Mouse (Mus musculus): ENCODE results near the gene Cyb5r2.
A peak's percentile ranks its signal among the peaks of the same experiment; 100 is the strongest.

Gene Cyb5r2

DNA sequence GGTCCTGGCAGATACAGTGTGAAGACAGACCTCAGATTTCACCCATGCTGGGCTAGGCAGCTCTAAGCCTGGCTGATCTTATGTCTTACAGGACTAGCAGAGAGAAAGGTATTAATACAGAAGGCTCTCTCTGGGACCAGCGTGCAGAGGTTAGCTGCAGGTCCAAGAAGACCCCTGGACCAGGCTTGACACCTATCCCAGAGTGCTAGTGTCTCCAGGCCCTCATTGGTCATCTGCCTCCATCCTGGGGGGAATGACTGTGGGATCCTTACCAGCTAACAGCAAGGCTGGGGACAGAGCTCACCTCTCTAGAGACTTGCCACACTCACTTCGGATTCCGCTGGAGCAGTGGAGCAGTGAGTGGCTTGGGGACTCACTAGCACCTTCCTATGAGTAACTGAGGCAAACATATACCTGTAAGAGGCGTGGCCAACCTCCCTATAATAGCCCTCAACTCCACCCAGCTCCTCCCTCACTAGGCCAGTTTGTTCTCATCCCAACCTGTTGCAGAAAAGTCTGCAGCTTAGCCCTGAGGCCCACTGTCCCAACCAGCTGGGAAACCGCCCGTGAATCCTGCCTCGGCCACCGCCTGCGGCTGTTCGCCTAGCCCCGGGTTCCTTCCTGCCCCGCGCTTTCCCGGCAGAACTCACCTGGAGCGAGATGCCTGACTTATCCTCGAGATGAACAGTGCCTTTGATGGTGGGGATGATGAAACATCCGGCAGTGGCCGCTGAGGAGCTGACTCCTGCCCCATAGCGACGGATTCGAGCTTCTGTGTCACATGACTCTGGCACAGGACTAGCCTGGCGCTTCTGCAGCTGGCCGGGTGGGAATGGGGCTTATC, at the start of gene Cyb5r2:
Gene Cyb5r2, minus strand, starts transcription at position 725 of the 844 bp plus-strand sequence.
- DNase-seq: peak; percentile 92

DNA sequence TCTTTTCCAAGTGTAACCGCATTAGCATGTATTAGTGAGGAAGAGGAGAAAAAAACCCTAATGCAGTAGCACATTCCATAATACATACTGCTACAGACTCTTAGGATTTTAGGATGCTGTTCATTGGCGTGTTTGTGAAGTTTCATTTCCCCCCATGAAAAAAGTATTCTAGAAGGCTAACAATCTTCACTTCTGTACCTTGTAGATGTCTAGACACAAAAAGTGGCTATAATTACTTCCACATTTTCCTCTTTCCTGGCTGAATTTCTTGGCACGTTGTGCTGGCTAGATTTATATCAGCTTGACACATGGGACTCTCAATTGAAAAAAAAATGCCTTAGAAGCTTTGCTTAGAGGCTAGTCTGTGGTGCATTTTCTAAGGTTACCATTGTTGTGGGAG, 44.3 kb upstream of the Cyb5r2 start:
- no peak for DNase-seq

DNA sequence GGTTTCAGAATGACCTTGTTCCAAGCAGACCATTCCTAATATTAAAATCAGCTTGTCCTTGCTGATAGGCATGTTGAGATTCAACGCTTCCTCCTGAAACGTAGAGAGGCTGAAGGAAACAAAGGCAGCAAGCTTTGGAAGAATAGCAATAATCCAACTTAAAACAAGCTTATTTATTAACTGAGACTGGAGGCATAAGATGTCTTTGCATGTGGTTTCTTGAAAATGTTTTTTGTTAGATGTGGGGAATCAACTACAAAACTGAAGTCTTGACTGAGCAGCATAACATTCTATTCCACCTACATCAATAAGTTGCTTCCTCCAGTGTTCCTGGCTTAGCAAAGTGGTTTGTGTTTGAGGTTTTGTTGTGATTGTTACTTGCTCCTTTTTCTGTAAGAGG, 43.3 kb upstream of the Cyb5r2 start, which contains the start of gene Ovch2:
Gene Ovch2, minus strand, starts transcription at position 101 of the 400 bp plus-strand sequence.
- DNase-seq: no peak

DNA sequence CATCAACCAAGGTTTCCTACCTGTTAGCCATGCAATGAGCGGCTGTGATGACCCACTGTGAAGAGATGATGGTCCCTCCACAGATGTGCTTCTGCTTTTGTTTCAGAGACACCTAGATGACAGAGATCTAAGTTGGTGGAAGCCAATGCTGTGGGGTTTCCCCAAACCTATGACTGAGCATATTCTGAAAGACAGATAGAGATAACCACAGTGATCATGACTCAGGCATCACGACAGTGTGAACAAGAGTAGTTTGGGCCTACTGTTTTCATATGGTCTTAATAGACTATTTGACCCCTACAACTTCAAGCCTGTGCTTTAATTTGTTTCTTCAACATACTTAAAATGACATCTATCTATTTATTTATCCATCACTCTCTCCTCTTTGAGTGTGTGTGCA, 38.7 kb upstream of the Cyb5r2 start:
- DNase-seq: no peak

DNA sequence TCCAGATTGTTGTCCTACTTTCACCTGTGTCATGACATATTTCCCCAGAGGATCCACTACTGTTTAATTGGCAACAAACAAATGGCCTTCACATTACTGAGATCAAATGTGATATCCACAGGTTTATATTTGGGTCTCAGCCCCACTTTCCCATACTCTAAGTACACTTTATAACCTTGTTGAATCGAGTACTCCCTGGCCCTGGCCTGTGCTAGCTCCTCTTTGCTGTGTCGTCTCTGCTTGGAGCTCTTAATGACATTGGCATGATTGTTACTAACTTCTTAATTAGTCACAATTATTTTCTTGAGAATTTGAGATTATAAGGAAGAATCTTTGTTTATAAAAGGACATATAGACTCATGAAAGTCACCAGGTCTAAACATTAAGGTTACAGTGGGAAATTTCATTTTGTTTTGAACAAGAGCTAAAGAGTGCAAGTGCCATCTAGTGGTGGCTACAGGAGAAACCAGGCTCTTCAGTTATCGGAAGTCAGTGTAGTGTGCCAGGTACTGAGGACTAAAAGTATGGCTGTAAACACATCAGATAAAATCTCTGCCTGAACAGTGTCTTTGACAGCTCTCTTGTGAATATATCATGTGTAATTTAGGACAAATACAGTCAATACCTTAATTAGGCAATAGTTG, 30.3 kb upstream of the Cyb5r2 start:
- DNase-seq: no peak

DNA sequence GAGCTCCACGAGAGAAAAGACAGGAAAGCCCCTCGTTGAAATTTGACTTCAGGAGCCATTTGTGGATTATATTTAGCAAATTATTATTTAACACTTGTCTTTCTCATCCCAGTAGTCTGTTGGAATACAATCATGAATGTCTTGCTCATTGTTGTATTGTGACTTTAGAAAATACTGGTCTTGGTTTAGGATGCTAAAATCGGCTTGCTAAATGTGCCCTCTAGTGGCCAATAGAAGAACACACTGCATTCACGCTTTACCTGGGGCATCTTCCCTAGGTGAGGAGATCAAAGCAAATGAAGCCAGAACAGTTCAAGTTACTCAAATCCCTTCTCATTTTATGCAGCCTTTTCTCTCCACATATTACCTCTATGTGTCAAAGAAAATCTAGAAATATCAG, 21.8 kb upstream of the Cyb5r2 start:
- DNase-seq: no peak

DNA sequence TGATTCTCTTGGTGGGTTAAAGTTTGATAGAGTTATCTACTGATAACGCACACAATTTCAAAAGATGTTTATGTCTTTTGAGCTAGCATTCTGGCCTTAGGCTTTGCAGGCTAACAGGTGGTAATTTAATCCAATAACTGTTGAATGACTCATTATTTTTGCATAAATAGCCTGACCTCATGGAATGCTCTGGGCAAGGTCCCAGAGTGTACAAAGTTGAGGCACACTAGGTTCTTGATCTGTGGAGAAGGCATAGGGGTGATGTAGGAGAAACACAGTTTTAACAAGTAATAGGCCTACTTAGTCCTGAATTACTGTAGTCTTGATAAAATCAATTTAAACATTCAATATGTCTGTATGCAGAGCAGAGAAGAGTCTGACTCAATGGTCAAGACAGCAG, 20.4 kb upstream of the Cyb5r2 start:
- DNase-seq: no peak

DNA sequence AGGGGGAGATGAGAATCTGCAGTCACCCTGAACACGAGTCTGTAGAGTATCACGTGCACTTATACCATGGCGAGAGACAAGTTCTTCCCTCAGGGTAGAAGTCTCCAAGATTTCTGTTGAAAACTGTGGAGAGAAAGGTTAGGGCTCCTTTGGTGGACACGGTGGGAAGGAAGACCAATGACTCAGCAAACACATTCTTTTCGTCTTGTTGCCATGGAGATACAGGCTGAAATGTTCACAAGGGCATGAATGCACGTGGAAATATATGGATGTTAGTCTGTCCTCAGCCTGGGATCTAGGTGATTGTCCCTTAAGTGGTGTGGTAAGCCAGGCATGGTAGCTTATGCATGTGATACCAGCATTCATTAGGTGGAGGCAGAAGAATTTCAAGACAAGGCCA, 13.0 kb upstream of the Cyb5r2 start:
- peak; percentile 33 for DNase-seq

DNA sequence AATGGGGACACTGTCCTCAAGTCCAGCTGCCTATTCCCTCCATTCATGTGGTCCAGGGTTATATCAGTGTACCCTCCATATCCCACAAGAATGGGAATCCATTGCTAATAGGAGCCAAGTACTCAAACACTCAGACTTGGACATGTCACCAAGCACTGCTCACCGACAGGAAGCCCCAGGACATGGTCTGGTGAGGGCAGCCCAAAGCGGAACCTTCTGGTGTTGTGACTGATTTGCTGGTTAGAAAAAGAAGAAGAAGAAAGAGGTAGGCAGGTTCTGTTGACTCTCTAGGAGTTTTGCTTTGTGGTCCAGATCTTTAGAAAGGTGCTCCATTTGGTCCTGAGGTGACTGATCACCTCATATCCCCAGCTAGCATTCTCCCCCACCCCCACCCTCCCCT, 1.1 kb downstream of the Cyb5r2 start:
- DNase-seq: peak; percentile 41

DNA sequence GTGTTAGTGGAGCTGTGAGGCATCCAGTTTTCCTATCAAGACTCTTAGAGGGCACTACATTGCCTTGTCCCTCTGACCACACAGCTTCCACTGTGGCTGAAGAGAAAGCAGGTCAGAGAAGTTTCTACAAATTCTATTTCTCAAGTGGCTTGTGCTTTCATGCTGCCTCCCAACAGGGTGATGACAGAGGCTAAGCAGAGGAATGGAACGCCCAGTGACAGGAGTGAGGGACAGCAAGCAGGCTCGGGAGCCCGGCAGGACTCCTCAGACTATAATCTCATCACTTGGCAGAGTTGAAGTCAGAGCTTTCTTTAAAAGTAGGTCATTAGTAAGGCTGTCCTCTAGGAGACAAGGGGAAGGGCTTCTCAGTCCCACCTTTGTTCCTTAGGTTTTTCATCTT, 1.9 kb downstream of the Cyb5r2 start:
- DNase-seq: peak; percentile 88

DNA sequence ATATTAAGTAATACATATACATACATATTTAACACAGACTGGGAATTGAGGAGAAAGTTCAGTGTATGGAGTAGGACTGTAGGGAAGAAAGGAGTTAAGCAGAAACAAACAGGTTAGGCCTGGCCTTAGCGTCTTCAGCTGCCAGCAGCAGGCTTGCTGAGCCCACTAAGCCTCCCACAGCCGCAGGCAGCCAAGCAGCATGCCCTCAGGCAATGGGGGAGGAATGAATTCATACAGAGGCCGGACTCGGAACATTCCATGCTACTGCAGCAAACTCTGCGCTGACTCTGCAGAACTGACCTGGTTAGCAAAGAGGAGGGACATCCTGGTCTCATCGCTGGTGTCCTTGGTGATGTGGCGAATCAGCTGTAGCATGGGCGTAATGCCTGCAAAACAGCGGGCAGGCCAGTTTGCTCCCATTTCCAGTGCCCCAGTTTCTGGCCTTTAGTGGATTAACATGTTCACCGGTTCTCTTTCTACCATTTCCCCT, 5.8 kb downstream of the Cyb5r2 start:
- DNase-seq: peak; percentile 77

DNA sequence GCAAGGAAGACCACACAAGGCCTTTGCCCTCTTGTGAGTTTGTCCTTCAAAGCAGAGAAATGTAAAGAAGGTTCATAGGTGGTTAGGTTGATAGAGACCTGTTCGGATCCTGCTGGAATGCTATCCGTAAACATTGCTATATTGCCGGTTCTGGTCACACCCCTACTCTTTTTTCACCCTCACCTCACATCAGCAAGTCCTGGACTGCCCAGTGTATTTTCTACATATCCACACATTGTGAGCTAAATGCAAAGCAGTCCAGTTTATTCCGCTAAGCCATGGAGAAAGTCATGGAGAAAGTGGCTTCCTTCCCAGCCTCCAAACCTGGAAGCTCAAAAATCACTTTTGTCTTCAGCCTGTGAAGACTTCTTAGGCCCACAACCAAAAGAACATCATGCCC, 8.1 kb downstream of the Cyb5r2 start:
- peak; percentile 57 for DNase-seq

DNA sequence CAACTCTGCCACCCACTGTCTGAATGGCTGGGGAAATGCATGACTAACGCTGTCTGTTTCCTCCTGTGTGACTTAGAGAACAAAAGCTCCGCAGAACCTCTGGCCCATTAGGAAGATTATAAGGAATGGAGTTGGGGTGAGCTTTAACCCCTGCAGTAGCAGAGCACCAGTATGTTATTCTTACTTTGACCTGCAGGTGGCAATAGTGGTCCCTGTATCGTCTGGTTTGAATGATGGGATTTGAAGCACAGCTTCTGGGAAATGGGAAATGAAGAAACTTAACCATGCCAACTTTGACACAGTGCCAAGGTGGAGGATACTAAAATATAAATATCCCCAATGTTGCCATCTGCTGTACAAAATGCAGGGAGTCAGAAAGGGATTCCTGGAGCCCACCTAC, 8.6 kb downstream of the Cyb5r2 start:
- peak; percentile 60 for DNase-seq

DNA sequence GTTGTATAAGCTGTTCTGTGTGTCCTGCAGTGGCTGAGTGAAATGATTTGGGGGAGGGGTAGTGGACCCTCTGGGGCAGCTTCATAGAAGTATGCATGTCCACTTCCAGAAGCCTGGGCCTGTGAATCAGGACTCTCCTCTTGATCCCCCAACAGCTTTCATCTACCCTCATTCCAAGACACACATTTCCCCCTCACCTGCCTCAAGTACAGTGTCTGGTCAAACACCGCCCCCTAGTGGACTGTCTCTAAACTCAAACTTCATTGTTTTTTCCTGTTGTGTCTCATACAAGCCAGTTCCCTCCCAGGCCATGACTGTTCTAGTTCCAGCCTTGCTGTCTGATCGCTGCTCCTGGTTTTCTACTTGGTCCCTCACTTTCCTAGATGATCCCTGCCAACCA, 9.9 kb downstream of the Cyb5r2 start:
- no peak for DNase-seq

DNA sequence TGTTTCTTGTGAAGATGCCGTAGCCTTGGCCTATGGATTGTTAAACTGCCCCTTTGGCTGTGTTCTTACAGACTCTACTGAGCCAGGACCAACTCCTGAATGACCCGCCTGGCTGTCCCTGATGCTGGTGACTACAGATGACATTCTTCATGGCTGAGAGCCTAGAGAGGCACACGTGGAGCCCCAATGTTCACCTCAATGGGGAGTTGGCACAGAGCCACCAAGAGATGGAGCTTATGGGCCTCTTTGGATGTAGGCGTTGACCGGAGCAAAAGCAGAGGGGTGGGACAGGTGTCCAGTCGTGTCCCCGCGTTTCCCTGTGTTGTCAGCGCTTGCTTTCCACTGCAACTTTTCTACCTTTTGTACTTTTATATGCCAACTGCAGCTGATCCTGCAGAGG, 10.4 kb downstream of the Cyb5r2 start:
- peak; percentile 88 for DNase-seq

DNA sequence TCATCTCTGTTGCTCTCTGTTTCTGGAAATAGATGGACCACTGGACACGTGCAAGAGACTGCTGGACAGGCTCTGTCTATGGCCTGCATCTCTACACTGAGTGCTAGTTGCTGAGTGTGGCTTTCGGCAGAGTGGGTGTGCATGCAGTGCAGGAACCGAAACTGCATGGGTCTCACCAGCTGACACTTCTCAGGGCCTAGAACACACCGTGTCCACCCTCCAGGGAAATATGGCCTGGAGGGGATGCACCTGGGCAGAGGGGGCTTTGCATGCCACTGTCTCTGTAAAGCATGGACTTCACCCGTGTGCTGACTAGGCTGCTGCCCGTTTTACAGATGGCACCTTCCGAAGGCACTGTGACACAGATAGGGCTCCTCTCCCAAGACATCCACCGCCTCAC, 11.8 kb downstream of the Cyb5r2 start:
- peak; percentile 85 for DNase-seq

DNA sequence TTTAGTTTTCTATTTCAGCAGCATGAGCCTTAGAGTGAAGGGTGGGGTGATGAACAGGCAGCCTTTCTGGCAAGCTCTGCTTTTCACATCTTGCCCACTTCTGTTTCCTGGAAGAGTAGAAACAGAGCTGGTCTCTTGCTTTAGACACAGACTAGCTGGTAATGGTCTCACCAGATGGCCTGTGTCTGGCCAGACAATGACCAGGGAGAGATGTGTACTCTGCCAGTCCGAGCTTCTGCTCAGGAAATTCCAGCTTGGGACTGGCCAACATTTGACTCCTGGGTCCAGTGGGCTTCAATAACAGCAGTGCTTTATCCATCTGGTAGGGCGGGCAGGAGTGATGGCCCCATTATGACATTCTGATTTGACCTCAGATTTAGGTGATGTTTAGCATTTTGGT, 12.7 kb downstream of the Cyb5r2 start:
- peak; percentile 74 for DNase-seq

DNA sequence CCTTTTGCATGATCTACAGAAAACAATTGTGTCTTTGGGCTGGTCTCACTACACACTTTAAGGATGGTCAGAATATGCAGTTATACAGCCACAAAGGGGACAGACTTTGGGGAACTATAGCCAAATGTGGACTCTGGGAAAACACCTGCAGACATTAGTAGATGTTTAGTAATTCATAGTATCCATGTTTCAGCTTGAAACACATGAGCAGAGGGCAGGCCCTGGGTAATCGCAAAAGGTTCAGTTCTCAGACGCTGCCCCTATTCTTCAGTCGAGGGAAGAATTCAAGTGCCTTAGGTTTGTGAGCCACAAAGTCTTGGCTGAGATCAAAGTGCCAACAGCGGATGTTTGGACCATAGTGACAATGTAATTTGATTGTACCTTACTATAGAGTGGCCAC, 13.4 kb downstream of the Cyb5r2 start:
- peak; percentile 60 for DNase-seq

DNA sequence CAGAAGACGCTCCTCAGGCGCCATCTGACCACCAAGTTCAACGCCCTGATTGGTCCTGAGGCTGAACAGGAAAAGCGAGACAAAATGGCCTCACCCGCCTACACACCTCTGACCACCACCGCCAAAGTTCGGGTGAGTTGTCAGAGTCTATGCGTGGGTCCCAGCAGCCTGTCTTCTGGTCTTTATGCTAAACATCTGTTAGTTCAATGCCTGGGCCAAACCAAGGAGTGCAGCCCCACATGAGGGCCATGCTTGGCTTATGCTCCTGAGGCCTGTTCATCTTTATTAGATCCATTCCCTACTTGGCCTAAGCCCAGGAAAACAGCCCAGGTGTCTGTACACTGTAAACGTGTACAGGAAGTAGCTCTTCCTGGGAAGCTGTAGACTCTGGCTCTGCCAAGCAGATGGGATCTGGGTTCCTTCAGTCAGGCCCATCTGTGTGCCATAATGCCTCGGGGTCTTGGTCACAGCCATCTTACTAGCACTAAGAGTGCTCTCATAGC, 14.8 kb downstream of the Cyb5r2 start:
- peak; percentile 82 for DNase-seq

DNA sequence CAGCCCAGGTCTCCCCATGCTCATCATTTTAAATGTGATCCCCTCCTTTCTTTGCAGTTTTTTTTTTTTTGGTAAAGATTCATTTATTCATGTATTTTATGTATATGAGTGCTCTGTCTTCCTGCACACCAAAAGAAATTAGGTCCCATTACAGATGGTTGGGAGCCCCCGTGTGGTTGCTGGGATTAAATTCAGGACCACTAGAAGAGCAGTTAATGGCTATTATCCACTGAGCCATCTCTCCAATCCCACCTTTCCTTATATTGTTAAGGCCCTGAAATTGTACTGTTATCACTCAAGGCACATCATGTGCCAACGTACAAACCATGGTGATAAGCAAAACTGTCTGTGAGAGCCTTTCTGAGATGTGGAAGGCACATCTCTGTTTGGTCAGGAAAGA, 19.1 kb downstream of the Cyb5r2 start:
- DNase-seq: no peak

DNA sequence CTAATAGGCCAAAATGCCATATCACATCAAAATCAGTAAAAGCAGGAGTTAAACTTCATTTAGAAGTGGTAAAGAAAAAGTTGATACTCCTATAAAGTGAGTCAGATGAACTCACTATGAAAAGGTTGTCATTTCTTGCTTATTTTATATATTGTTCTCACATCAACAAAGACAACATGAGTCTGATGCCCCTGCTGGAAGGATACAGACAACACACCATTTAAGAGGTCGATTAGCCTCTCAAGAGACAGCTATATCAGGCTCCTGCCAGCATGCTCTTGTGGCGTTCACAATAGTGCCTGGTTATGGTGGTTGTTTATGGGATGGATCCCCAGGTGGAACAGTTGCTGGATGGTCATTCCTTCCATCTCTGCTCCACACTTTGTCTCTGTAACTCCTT, 24.7 kb downstream of the Cyb5r2 start:
- no peak for DNase-seq

DNA sequence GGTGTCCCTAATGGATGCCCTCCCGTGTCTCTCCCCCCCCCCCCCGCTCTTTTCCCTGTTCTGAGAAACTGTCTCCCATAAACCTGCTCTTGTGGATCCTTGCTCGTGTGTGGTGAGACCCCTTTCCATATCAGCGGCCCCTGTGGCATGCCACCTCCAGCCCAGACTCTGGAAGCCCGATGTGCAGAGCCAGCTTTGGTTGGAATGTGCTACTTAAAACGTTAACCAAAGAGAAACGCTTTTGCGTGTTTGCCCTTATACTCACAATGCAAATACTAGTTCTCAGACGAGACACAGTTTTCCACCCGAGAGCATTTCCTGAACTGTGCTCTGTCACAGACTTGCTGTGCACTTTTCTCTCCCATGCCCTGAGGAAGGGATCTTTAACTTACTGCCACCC, 27.2 kb downstream of the Cyb5r2 start:
- DNase-seq: no peak

DNA sequence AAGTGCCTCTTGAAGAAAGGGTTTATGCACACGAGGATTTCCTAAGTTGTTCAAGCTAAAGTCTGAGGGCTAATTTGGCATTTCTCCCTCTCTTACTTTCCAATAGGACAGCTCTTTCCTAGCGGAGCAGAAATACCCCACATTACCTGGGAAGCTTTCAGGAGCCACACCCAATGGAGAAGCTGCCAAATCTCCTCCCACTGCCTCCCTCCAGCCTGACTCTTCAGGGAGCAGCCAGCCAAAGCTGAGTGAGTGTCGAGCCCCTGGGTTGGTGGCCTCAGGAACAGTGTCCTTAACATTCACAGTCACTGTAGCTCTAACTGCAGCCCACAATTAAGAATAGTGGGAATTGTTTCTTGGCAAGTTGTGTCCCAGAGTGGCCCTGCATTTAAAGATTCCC, 30.3 kb downstream of the Cyb5r2 start:
- DNase-seq: no peak

DNA sequence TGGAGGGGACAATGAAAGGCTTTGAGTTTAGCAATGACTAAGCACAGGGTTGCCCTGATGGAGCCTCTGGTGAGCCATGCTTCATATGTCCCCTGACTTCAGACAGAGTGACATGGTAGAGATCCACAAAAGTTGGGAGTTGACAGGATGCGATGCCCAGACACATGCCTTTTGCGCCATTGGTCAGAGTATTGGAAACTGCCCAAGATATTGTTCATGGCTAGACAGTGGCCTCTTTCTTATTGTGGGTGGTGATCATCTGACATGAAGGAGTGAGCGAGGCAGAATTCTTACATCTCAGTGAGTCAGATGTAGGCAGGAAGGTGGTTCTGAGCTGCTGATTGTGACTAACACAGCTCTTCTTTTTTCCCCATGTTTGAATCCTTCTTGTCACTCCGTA, 35.3 kb downstream of the Cyb5r2 start:
- no peak for DNase-seq
